Mouse (Mus musculus): ENCODE data around the gene Vmn1r221.
"Not testable (repeated sequence)": the region's sequence is repeated elsewhere in the genome, so short reads cannot be mapped to it uniquely, and the experiment has no call there.

Gene Vmn1r221

GRCm38 (mm10) chr13:23213827-23214226 lies at the start of gene Vmn1r221:
Gene Vmn1r221, plus strand, starts transcription at chr13:23214127.
- DNase-seq: not testable (repeated sequence)

- not testable (repeated sequence) for DNase-seq
Observed at GRCm38 (mm10) chr13:23166471-23166870, 47.5 kb upstream of the Vmn1r221 start.

- no peak for DNase-seq
Observed at GRCm38 (mm10) chr13:23187875-23188274, 26.1 kb upstream of the Vmn1r221 start, which contains the start of gene Vmn1r220. Gene Vmn1r220, minus strand, starts transcription at chr13:23187975.

- not testable (repeated sequence) for DNase-seq
Observed at GRCm38 (mm10) chr13:23203885-23204284, 10.0 kb upstream of the Vmn1r221 start.

DNA sequence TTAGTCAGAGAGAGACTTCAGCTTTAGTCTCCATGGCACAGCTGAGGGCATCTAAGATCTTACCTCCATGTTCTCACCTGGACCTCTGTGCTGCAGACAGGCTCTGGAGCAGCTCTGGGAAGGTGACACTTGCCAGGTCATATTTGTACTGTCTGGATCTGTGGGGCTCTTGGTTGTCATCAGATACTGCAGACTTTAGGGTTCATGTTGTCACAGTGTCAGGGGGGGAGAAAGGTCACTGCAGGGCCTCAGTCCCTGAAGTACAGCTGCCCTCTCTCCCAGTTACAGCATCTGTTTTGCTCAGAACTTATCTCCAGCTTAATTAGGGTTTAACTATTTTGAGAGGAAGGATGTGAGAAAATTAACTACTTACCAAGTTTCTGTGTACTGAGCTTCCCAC lies 21.9 kb downstream of the Vmn1r221 start, which contains the start of gene Vmn1r222:
TSS of gene Vmn1r222 (minus strand) at position 101 of the 400 bp plus-strand sequence.
- not testable (repeated sequence) for DNase-seq

DNA sequence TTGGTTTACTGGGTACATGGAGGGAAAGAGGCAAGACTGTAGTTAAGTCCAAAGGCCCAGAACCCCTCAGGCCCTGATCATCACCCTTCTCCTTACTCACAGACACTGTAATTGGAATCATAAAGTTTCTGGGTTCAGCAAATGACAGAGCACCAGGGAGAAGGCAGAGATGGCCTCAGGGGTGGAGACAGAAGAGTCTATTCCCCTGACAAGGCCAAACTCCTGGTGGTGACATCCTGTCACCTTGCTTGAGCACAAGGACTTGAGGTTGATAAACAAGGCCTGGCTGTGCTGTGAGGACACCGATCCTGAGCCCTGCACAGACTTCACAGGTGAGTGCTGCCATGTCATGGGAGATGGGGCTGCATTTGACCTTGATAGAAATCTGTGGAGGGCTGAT lies 32.9 kb downstream of the Vmn1r221 start, which contains the start of gene Vmn1r223:
TSS of gene Vmn1r223 (plus strand) at position 301 of the 400 bp plus-strand sequence.
- not testable (repeated sequence) for DNase-seq

DNA sequence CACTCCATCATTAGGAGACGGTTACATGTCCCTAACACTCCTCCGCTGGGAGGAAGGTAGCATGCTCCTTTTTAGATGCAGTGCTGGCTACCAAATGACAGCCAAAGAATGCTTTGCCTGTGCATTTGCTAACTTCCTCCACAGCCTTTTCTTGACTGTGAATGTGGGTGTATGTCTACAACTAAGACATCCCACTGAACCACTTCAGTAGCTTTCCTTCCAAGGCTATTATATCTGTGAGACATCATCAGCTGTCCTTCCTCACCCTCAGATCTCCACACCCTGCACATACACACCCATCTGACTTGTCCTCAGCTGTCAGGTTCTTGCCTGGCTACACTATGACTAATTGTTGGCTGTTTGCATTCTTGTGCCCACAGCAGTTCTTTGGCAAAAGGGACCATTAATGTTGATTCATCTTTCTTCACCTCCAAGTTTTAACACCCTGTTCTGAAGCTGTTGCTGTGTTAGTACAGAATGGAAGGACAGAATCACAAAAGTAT lies 44.7 kb downstream of the Vmn1r221 start:
- DNase-seq: no peak

DNA sequence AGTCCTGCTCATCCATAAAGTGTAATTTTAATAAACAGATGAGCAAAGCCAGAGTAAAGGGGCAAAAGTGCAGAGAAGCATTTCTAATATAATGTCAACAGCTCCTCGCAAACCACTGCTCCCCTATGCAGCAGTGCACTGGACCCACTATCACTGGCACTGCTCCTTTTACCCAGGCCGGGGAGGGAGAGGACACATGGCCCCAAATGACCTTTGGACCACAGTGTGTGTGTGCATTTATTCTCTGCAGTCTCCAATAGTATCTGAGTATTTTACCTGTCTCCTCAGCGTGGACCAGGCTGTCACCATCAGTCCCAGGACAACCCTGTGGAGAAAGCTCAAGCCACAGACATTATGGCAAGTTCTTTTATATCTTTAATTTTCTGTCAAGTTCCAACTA lies 54.7 kb downstream of the Vmn1r221 start:
- not testable (repeated sequence) for DNase-seq

- not testable (repeated sequence) for DNase-seq
Observed at GRCm38 (mm10) chr13:23269127-23269526, 55.2 kb downstream of the Vmn1r221 start.

GRCm38 (mm10) chr13:23269681-23270080 lies 55.8 kb downstream of the Vmn1r221 start:
- DNase-seq: no peak

- no peak for DNase-seq
Observed at GRCm38 (mm10) chr13:23270321-23271101, 56.6 kb downstream of the Vmn1r221 start.
